Mouse (Mus musculus) urinary bladder, postnatal 10 days (tissue): Measurements from ENCODE around the gene Prpf40b.
"Not testable (repeated sequence)": the region's sequence is repeated elsewhere in the genome, so short reads cannot be mapped to it uniquely, and the experiment has no call there.

Source experiments
- DNase-seq: peaks from one replicate; pipeline ENCODE4 v3.0.0; 2022; ENCODE audit warnings: low spot score

Gene Prpf40b

DNA sequence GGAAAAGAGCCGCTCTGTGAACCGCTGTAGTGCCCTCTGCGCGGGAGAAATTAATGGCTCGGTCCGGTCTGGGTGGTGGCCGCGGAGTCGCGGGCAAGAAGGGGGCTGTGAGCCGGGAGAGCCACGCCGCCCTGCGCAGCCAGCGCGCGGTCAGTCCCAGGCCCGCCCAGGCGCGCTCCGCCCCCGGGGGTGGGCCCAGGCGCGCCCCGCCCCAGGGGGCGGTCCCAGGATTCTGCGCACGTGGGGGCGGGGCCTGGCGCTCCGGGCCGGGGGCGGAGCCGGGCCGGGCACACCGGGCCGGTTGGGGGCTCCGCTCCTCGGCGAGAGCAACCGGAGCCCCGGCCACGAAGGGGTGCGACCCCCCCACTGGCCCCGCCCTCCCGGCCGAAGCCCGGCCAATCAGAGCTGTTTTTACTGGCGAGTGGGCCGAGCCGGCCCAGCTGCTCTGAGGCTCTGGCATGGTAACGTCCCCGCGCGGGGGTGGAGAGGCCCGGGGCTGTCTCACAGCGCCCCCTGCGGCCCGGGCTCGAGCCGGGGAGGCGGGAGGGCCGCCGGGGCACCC, at the start of gene Prpf40b:
TSS of gene Prpf40b (plus strand) at position 275 of the 562 bp plus-strand sequence.
- peak; percentile 84 for DNase-seq

- DNase-seq = not testable (repeated sequence)
Observed at GRCm38 (mm10) chr15:99246736-99247135, 48.2 kb upstream of the Prpf40b start.

DNA sequence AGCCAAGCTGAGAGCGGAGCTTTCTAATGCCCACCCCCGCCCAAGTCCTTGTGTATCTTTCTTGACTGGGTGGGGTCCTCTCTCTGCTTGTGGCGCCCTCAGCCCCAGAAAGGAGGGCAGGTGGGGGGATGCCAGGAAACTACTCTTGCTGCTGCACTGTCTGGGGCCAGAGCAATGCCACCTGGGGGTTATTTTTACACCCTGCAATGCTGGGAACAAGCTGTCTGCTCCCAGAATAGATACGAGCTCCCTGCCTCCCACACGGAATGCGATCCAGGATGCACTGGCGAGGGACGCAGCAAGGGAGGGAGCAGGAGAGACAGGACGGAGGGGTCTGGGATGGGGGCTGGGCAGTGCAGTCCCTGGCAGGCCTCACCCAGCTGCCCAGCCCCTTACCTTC, 45.9 kb upstream of the Prpf40b start:
- DNase-seq = no peak

GRCm38 (mm10) chr15:99249938-99250337, 44.9 kb upstream of the Prpf40b start:
- DNase-seq = no peak

DNA sequence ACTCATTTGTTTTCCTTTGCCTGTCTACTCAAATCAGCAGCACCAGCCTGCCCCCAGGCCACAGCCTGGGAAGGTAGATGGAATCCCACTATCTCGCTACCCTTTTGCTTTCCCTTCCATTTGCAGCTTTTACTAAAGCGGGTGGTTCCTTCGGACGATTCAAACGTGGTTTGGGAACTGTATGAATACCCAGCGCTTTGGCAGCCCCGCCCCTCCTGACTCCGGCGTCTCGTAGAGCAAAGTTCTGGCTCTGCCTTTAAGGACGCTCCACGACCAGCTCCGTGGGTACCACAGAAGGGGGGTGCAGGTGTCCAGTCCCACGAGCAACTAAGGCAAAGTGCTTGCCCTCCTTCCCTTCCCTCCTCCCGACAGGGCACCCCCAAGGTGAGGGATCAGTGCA, 43.8 kb upstream of the Prpf40b start:
- DNase-seq = not testable (repeated sequence)

- peak; percentile 87 for DNase-seq
Observed at GRCm38 (mm10) chr15:99251626-99252380, 43.1 kb upstream of the Prpf40b start, which contains the start of gene Mcrs1. Gene Mcrs1 (minus strand): TSS chr15:99251961.

- no peak for DNase-seq
Observed at GRCm38 (mm10) chr15:99252381-99253174, 42.3 kb upstream of the Prpf40b start.

GRCm38 (mm10) chr15:99253175-99253479, 41.8 kb upstream of the Prpf40b start:
- not testable (repeated sequence) for DNase-seq

GRCm38 (mm10) chr15:99253772-99254171, 41.1 kb upstream of the Prpf40b start:
- no peak for DNase-seq

- DNase-seq = no peak
Observed at GRCm38 (mm10) chr15:99254477-99255005, 40.3 kb upstream of the Prpf40b start.

DNA sequence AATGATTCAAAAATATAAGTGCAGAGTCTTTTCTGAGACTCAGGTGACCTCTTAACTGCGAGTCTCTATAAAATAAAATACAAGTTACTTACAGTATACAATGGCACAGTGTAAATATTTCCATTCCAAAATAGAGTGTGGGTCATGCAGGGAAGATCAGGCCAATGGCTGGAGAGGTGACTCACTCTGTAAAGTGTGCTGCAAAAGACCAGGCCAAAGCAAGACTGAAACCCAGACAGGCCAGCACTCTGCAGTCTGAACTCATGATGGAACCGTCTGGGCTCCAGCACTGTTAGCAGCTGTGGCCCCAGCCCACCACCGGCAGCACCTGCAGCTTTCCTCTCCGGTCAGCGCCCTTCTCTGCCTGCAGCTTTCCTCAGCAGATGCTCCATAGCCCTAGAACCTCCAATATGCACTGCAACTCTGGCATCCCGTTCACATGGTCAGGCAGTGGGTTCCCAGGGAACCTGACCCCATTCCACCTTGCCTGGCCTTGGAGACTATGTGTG, 39.6 kb upstream of the Prpf40b start:
- no peak for DNase-seq

- DNase-seq = no peak
Observed at GRCm38 (mm10) chr15:99259167-99259729, 35.6 kb upstream of the Prpf40b start.

DNA sequence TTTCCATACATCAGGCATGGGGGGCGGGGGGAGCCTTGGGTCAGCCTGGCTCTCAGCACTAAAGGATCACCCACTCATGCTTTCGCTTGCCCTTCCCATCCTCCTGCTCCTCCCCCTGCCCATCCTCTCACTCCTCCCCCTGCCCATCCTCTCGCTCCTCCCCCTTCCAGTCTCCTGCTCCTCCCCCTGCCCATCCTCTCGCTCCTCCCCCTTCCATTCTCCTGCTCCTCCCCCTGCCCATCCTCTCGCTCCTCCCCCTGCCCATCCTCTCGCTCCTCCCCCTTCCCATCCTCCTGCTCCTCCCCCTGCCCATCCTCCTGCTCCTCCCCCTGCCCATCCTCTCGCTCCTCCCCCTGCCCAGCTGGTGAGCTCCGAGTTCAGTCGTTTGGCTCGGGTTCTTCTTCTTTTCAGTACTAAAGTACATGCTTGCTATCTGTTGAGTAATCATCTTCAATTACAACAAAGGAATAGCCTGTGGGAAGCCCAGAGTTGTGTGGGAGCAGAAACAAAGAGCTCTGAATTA, 35.1 kb upstream of the Prpf40b start:
- DNase-seq = peak; percentile 31

- DNase-seq = no peak
Observed at GRCm38 (mm10) chr15:99262702-99263101, 32.2 kb upstream of the Prpf40b start.

- DNase-seq = no peak
Observed at GRCm38 (mm10) chr15:99264363-99264762, 30.5 kb upstream of the Prpf40b start.

DNA sequence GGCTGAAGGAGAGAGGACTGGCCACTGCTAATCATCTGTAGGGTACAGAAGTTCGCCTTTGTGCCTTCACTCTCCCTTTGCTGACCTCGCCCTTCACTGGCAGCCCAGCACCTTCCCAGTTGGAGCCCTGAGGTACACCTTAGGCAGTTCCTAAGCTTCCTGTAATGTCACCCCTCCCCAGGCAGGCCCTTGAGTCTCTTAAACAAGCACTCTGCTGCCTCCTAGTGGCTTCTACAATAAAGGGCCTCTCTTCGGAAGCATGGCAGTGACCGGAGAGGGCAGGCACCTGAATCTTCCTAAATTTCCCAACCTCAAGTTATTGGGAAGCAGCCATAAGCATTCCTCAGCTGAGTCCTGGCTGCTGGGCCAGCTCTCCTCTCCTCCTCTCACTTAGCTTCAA, 29.2 kb upstream of the Prpf40b start:
- DNase-seq = no peak

DNA sequence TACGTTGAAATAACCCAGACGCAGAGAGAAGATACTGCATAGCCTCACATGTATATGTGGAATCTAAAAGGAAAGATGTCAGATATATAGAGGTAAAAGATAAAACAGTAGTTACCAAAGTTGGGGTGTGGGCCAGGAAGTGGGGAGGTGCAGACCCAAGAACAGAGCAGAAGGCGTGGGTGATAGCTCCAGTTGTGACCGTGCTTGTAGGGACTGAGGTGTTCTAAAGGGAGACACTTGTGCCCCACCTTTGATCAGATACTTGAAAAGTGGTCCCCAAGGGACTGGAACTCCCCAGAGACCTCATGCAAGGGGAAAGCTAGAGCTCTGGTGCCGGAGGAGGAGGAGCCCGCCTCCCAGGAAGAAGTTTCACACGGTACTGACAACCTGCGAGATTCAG, 18.8 kb upstream of the Prpf40b start:
- no peak for DNase-seq

GRCm38 (mm10) chr15:99278271-99278670, 16.6 kb upstream of the Prpf40b start:
- DNase-seq = no peak

DNA sequence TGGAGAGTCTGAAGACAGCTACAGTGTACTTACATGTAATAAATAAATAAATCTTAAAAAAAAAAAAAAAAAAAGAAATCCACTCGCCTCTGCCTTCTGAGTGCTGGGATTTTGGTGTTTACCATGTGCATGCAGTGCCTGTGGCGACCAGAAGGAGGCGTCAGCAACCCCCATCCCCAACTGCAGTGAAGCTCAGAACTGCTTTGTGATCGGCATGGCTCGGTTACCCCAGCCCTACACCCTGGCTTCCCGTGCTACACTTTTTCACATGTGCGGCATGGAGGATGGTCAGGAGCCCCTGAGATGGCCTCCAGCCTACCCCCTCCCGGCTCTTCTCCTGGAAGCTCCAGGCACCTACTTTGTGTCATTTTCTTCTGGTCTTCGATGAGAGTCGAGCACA, 11.4 kb upstream of the Prpf40b start:
- no peak for DNase-seq

DNA sequence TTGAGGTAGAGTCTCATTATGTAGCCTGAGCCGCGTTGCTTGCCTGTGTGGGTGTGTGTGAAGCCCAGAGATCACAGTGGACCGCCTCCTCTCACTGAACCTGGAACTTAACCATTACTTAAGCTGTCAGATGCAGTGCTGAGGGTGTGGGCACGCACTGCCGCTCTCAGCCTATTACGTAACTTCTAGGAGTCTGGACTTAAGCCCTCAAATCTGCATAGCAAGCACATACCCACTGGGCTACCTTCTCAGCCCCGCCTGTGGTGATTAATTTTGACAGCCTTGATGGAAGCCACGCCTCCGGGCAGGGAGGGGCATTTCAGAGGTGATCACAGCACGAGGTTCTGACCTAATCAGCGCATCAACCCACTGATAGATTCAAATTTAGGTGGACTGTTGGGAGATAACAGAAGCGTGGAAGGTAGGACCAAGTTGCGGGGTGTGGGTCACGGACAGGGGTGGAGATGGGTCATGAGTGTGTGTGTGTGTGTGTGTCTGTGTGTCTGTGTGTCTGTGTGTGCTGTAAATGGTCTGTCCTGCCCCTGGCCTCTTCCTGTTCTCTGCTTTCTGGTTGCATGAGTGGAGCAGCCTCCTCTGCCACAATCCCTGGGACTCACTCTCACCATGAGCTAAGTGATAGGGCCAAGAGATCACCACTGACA, 10.2 kb upstream of the Prpf40b start:
- DNase-seq = no peak

- no peak for DNase-seq
Observed at GRCm38 (mm10) chr15:99285189-99285535, 9.7 kb upstream of the Prpf40b start.

DNA sequence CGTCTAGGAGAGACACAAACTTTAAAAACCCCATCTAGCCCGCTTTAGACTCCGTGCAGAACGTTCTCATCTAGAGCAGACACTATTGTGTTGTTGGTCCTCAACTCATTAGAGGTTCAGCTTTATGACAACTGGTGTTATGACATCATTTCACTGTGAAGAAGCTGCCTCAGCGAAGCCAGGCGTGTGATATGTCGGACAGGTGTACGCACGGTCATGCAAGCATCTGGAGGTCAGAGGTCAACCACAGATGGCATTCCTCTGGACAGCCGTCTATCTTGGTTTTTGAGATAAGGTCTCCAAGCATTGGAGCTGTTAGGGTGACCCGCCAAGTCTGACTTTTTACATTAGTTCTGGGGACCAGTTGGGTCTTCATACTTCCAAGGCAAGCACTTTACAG, 4.3 kb upstream of the Prpf40b start:
- DNase-seq = no peak
